Mouse (Mus musculus) A20 (cell line): Measurements from ENCODE around the gene A730015C16Rik.
A peak's percentile ranks its signal among the peaks of the same experiment; 100 is the strongest.

Experiments used
- DNase-seq: peaks from one replicate; pipeline ENCODE4 v3.0.0-alpha.2; 2011; ENCODE audit warnings: low read depth, low spot score

The A730015C16Rik gene

GRCm38 (mm10) chr4:108848505-108848848 is at the start of gene A730015C16Rik:
A730015C16Rik (minus strand) TSS chr4:108848619.
- DNase-seq, result no peak

GRCm38 (mm10) chr4:108890876-108891275 is 42.5 kb upstream of the A730015C16Rik start:
- DNase-seq, result no peak

- no peak for DNase-seq
Measured at GRCm38 (mm10) chr4:108887456-108887855, 39.0 kb upstream of the A730015C16Rik start.

- DNase-seq, result no peak
Measured at GRCm38 (mm10) chr4:108883815-108884214, 35.4 kb upstream of the A730015C16Rik start.

GRCm38 (mm10) chr4:108878963-108879822 is 30.8 kb upstream of the A730015C16Rik start, which contains the start of gene Rab3b:
Rab3b (plus strand) TSS chr4:108879063.
- DNase-seq, result no peak

- DNase-seq, result no peak
Measured at GRCm38 (mm10) chr4:108877901-108878300, 29.5 kb upstream of the A730015C16Rik start.

- DNase-seq, result no peak
Measured at GRCm38 (mm10) chr4:108873746-108874145, 25.3 kb upstream of the A730015C16Rik start.

GRCm38 (mm10) chr4:108869730-108870374 is 21.4 kb upstream of the A730015C16Rik start:
- peak; percentile 76 for DNase-seq

GRCm38 (mm10) chr4:108866806-108867205 is 18.4 kb upstream of the A730015C16Rik start:
- no peak for DNase-seq

GRCm38 (mm10) chr4:108847715-108848504 is 509 bp downstream of the A730015C16Rik start, which contains the start of gene Kti12:
Kti12 (plus strand) TSS chr4:108847785.
- DNase-seq, result peak; percentile 91

GRCm38 (mm10) chr4:108845824-108846569 is 2.4 kb downstream of the A730015C16Rik start:
- DNase-seq, result no peak

- DNase-seq, result no peak
Measured at GRCm38 (mm10) chr4:108843336-108843735, 5.1 kb downstream of the A730015C16Rik start.

GRCm38 (mm10) chr4:108841920-108842578 is 6.4 kb downstream of the A730015C16Rik start:
- no peak for DNase-seq

GRCm38 (mm10) chr4:108838031-108838430 is 10.4 kb downstream of the A730015C16Rik start:
- no peak for DNase-seq

GRCm38 (mm10) chr4:108835496-108835895 is 12.9 kb downstream of the A730015C16Rik start:
- peak; percentile 59 for DNase-seq

GRCm38 (mm10) chr4:108834971-108835311 is 13.5 kb downstream of the A730015C16Rik start:
- DNase-seq, result no peak

GRCm38 (mm10) chr4:108834115-108834970 is 14.1 kb downstream of the A730015C16Rik start, which contains the start of gene Txndc12:
Txndc12 (plus strand) TSS chr4:108834601.
- peak; percentile 95 for DNase-seq

GRCm38 (mm10) chr4:108833828-108834114 is 14.6 kb downstream of the A730015C16Rik start:
- DNase-seq, result no peak

GRCm38 (mm10) chr4:108832916-108833827 is 15.2 kb downstream of the A730015C16Rik start, which contains the start of gene Btf3l4:
Btf3l4 (minus strand) TSS chr4:108833614.
- DNase-seq, result peak; percentile 96
